ENCODE assay signal across 32 mouse cellular contexts in genomic region chr6:88829579-88829978, GRCm38 (mm10). TPM values are rescaled to one million over a fixed set of nuclear protein-coding genes. Genes with fewer than 3 reads are reported as not detected.
"Had no signal": no experiment of that assay in that cellular context is flagged by ENCODE, and none has a peak within 500 bp of the region (broad histone marks: within the 10 kb centered on the region; RNA-seq: fewer than 3 reads in every experiment).

No protein-coding gene starts in this region.

- H3K9ac ChIP-seq: limb, embryonic 12.5 days; limb, embryonic 13.5 days; limb, embryonic 15.5 days; liver, embryonic 12.5 days; liver, embryonic 13.5 days; liver, embryonic 14.5 days; liver, embryonic 15.5 days; liver, postnatal 0 days; lung, embryonic 14.5 days; lung, embryonic 15.5 days; midbrain, embryonic 12.5 days; midbrain, embryonic 13.5 days; midbrain, embryonic 15.5 days; neural tube, embryonic 12.5 days had no signal

- DNase-seq: left cerebral cortex, postnatal 4 days; liver; liver, embryonic 13.5 days; liver, postnatal 0 days; lung, adult 18-20 months; lung, adult 2 months; lung, embryonic 14.5 days; lung, postnatal 10 days; lung, postnatal 14 days; lung, postnatal 36 days; lung, postnatal 4 days; midbrain, embryonic 14.5 days had no signal

- ATAC-seq: liver, embryonic 12.5 days; liver, postnatal 0 days; lung, postnatal 0 days; midbrain, embryonic 13.5 days; midbrain, embryonic 15.5 days; midbrain, embryonic 16.5 days had no signal

- H3K4me3 ChIP-seq: limb, embryonic 10.5 days; limb, embryonic 12.5 days; limb, embryonic 13.5 days; limb, embryonic 15.5 days; liver, embryonic 12.5 days; liver, embryonic 13.5 days; liver, embryonic 15.5 days; lung, embryonic 15.5 days; megakaryocyte, embryonic 14.5 days; midbrain, embryonic 10.5 days; midbrain, embryonic 12.5 days; midbrain, embryonic 13.5 days; midbrain, embryonic 15.5 days; myocyte; neural tube, embryonic 12.5 days had no signal

- H3K27me3 ChIP-seq: limb, embryonic 13.5 days; limb, embryonic 15.5 days; liver, embryonic 13.5 days; liver, embryonic 15.5 days; lung, embryonic 15.5 days; midbrain, embryonic 13.5 days; midbrain, embryonic 15.5 days; neural tube, embryonic 12.5 days had no signal

- H3K9me3 ChIP-seq: limb, embryonic 10.5 days; limb, embryonic 12.5 days; limb, embryonic 13.5 days; limb, embryonic 15.5 days; liver, embryonic 12.5 days; liver, embryonic 13.5 days; liver, embryonic 15.5 days; lung, embryonic 15.5 days; megakaryocyte, embryonic 14.5 days; midbrain, embryonic 10.5 days; midbrain, embryonic 12.5 days; midbrain, embryonic 13.5 days; midbrain, embryonic 15.5 days; neural tube, embryonic 12.5 days had no signal

- H3K4me2 ChIP-seq: limb, embryonic 12.5 days; limb, embryonic 13.5 days; limb, embryonic 15.5 days; liver, embryonic 12.5 days; liver, embryonic 13.5 days; liver, embryonic 15.5 days; lung, embryonic 14.5 days; lung, embryonic 15.5 days; midbrain, embryonic 11.5 days; midbrain, embryonic 12.5 days; midbrain, embryonic 13.5 days; midbrain, embryonic 15.5 days; neural tube, embryonic 12.5 days had no signal

- H3K27ac ChIP-seq: limb, embryonic 10.5 days; limb, embryonic 12.5 days; limb, embryonic 13.5 days; limb, embryonic 15.5 days; liver, embryonic 12.5 days; liver, embryonic 13.5 days; liver, embryonic 14.5 days; liver, embryonic 15.5 days; lung, embryonic 15.5 days; macrophage; midbrain, embryonic 10.5 days; midbrain, embryonic 12.5 days; midbrain, embryonic 13.5 days; midbrain, embryonic 15.5 days; neural tube, embryonic 12.5 days had no signal

- H3K36me3 ChIP-seq: limb, embryonic 10.5 days; limb, embryonic 12.5 days; limb, embryonic 13.5 days; limb, embryonic 15.5 days; lung, embryonic 15.5 days; midbrain, embryonic 10.5 days; midbrain, embryonic 12.5 days; midbrain, embryonic 15.5 days; neural tube, embryonic 12.5 days had no signal

RNA-seq across cellular contexts. Expression of gene Podxl2, which starts 45.3 kb away (rescaled TPM):
- total RNA-seq: monocyte, adult 5-6 weeks had no signal
